Mouse (Mus musculus): ENCODE results near the gene Stk38l. TPM values are rescaled to one million over a fixed set of nuclear protein-coding genes. Genes with fewer than 3 reads are reported as not detected.

The Stk38l gene
- polyA plus RNA-seq (2012; rRNA removed) = 17.8 and 18.3 TPM in 2 replicates

GRCm38 (mm10) chr6:146724581-146725383 lies at the start of gene Stk38l:
TSS of gene Stk38l (plus strand) at chr6:146724995.
- peak; percentile 85 to 96 for DNase-seq (ENCODE audit: extremely low spot score in 1 of 2, low spot score in 1 of 2)

- DNase-seq (ENCODE audit: extremely low spot score in 1 of 2, low spot score in 1 of 2) = no peak
These were observed 47.9 kb upstream of the Stk38l start for GRCm38 (mm10) chr6:146676904-146677303.

GRCm38 (mm10) chr6:146678136-146679070 lies 46.4 kb upstream of the Stk38l start:
- DNase-seq (ENCODE audit: extremely low spot score in 1 of 2, low spot score in 1 of 2) = no peak

GRCm38 (mm10) chr6:146683881-146684280 lies 40.9 kb upstream of the Stk38l start:
- no peak for DNase-seq (ENCODE audit: extremely low spot score in 1 of 2, low spot score in 1 of 2)

GRCm38 (mm10) chr6:146685781-146686308 lies 39.0 kb upstream of the Stk38l start:
- peak in 1 of 2 experiments; percentile 20 for DNase-seq (ENCODE audit: extremely low spot score in 1 of 2, low spot score in 1 of 2)

GRCm38 (mm10) chr6:146686463-146687196 lies 38.2 kb upstream of the Stk38l start:
- DNase-seq (ENCODE audit: extremely low spot score in 1 of 2, low spot score in 1 of 2) = no peak

- DNase-seq (ENCODE audit: extremely low spot score in 1 of 2, low spot score in 1 of 2) = no peak
These were observed 36.8 kb upstream of the Stk38l start for GRCm38 (mm10) chr6:146688010-146688409.

GRCm38 (mm10) chr6:146688861-146689260 lies 35.9 kb upstream of the Stk38l start:
- no peak for DNase-seq (ENCODE audit: extremely low spot score in 1 of 2, low spot score in 1 of 2)

- no peak for DNase-seq (ENCODE audit: extremely low spot score in 1 of 2, low spot score in 1 of 2)
These were observed 27.0 kb upstream of the Stk38l start for GRCm38 (mm10) chr6:146697767-146698166.

GRCm38 (mm10) chr6:146698376-146698775 lies 26.4 kb upstream of the Stk38l start:
- DNase-seq (ENCODE audit: extremely low spot score in 1 of 2, low spot score in 1 of 2) = no peak

- no peak for DNase-seq (ENCODE audit: extremely low spot score in 1 of 2, low spot score in 1 of 2)
These were observed 24.3 kb upstream of the Stk38l start for GRCm38 (mm10) chr6:146700461-146700860.

- no peak for DNase-seq (ENCODE audit: extremely low spot score in 1 of 2, low spot score in 1 of 2)
These were observed 22.5 kb upstream of the Stk38l start for GRCm38 (mm10) chr6:146702126-146702881.

GRCm38 (mm10) chr6:146703351-146703750 lies 21.4 kb upstream of the Stk38l start:
- DNase-seq (ENCODE audit: extremely low spot score in 1 of 2, low spot score in 1 of 2) = no peak

- no peak for DNase-seq (ENCODE audit: extremely low spot score in 1 of 2, low spot score in 1 of 2)
These were observed 19.2 kb upstream of the Stk38l start for GRCm38 (mm10) chr6:146705631-146706030.

GRCm38 (mm10) chr6:146719606-146720005 lies 5.2 kb upstream of the Stk38l start:
- no peak for DNase-seq (ENCODE audit: extremely low spot score in 1 of 2, low spot score in 1 of 2)

GRCm38 (mm10) chr6:146723805-146724204 lies 990 bp upstream of the Stk38l start:
- no peak for DNase-seq (ENCODE audit: extremely low spot score in 1 of 2, low spot score in 1 of 2)

GRCm38 (mm10) chr6:146725384-146725791 lies 593 bp downstream of the Stk38l start:
- no peak for DNase-seq (ENCODE audit: extremely low spot score in 1 of 2, low spot score in 1 of 2)

- no peak for DNase-seq (ENCODE audit: extremely low spot score in 1 of 2, low spot score in 1 of 2)
These were observed 6.2 kb downstream of the Stk38l start for GRCm38 (mm10) chr6:146731031-146731430.

- DNase-seq (ENCODE audit: extremely low spot score in 1 of 2, low spot score in 1 of 2) = no peak
These were observed 6.9 kb downstream of the Stk38l start for GRCm38 (mm10) chr6:146731692-146732091.

- DNase-seq (ENCODE audit: extremely low spot score in 1 of 2, low spot score in 1 of 2) = no peak
These were observed 7.4 kb downstream of the Stk38l start for GRCm38 (mm10) chr6:146732232-146732631.
